Mouse (Mus musculus) thymus, adult 2 months (tissue): ENCODE data around the gene Med10.

Source experiments
- CTCF ChIP-seq: fragments of 200-500 bp; IDR thresholded peaks from 2 replicates; pipeline ENCODE4 v1.5.1; 2012; ENCODE audit warnings: mild to moderate bottlenecking, control low read depth, low read length, moderate library complexity, borderline replicate concordance; ENCODE audit not compliant: control insufficient read depth, poor library complexity, insufficient read depth; ENCODE audit errors: extremely low read depth
- POLR2A ChIP-seq: fragments of 200-500 bp; IDR thresholded peaks from 2 replicates; pipeline ENCODE4 v1.6.1; 2012; ENCODE audit warnings: mild to moderate bottlenecking, low read length, control low read depth, moderate library complexity; ENCODE audit not compliant: control insufficient read depth, poor library complexity, insufficient read depth; ENCODE audit errors: extremely low read depth

- TF ChIP-seq CTCF (no peak), POLR2A (no peak)
Observed at GRCm38 (mm10) chr13:69810936-69811680, 8.9 kb downstream of the Med10 start.
